ENCODE assay signal across 9 mouse cellular contexts in the genomic region with DNA sequence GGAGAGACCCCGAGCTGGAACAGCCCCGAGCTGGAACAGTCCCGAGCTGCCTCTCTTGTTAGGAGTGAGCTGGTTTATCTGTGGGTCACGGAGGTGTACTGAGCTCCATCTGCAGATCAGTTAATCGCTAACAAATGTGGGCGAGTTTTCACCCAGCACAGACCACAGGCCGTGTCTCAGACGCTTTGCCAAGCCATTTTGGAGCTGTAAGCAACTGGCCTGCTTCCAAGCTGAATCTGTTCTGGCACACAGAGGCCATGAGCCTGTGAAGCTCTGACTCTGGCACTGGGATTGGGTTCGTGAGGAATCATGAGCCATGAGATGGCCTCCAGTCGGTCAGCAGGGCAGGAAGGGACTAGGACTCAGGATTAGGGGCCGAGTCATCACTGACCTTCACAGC.
DNase-seq lines count a peak whose midpoint lies in the region; ATAC-seq and TF ChIP-seq lines count a peak whose summit lies in the region.
"Had no signal": no experiment of that assay in that cellular context is flagged by ENCODE, and none has a peak within 500 bp of the region (broad histone marks: within the 10 kb centered on the region; RNA-seq: fewer than 3 reads in every experiment).

No protein-coding gene starts in this region.

- H3K4me2 ChIP-seq in heart, embryonic 11.5 days = no peak overlapping the region
- H3K4me2 ChIP-seq: midbrain, embryonic 12.5 days had no signal

- H3K36me3 ChIP-seq in heart, embryonic 11.5 days (ENCODE audit: control insufficient read depth, insufficient read depth, low read length) = no peaks in the 10 kb centered on the region
- H3K36me3 ChIP-seq: midbrain, embryonic 12.5 days had no signal

- no peaks in the 10 kb centered on the region for H3K27me3 ChIP-seq in heart, embryonic 11.5 days (ENCODE audit: control insufficient read depth, insufficient read depth, low read length)

- peaks cover 29% of the 10 kb centered on the region for H3K4me1 ChIP-seq in heart, embryonic 11.5 days (ENCODE audit: control insufficient read depth, insufficient read depth, low read length)

- peak; percentile 29 to 43 for DNase-seq in layer of hippocampus, adult 2 months (ENCODE audit: low spot score in 2 of 2)
- no peak for DNase-seq in layer of hippocampus, postnatal 25 days (ENCODE audit: extremely low spot score in 1 of 2, low spot score in 1 of 2)
- peak; percentile 96 for DNase-seq in NIH3T3 (ENCODE audit: low read depth)
- DNase-seq in cerebellum, postnatal 10 days = peak; percentile 94
- DNase-seq in kidney, postnatal 36 days = peak; percentile 86 to 90
- DNase-seq in testis, postnatal 14 days (ENCODE audit: low spot score) = peak; percentile 44
- DNase-seq in thymus, postnatal 36 days = no peak

- H3K27ac ChIP-seq in layer of hippocampus, adult 2 months = no peak overlapping the region
- peak overlapping the region; percentile 29; the same call in 1 of the 2 replicates for H3K27ac ChIP-seq in heart, embryonic 11.5 days (ENCODE audit: low read depth, low read length)
- H3K27ac ChIP-seq: midbrain, embryonic 12.5 days had no signal

- H3K9me3 ChIP-seq in heart, embryonic 11.5 days (replicated peaks; ENCODE audit: control insufficient read depth, low read length) = no peaks in the 10 kb centered on the region
- H3K9me3 ChIP-seq: midbrain, embryonic 12.5 days had no signal

- no peak overlapping the region for H3K4me3 ChIP-seq in layer of hippocampus, adult 2 months
- H3K4me3 ChIP-seq in heart, embryonic 11.5 days (ENCODE audit: low read depth, low read length) = no peak overlapping the region
- H3K4me3 ChIP-seq: midbrain, embryonic 12.5 days had no signal

- no peak overlapping the region for H3K9ac ChIP-seq in heart, embryonic 11.5 days (ENCODE audit: low read depth, low read length)
- H3K9ac ChIP-seq: midbrain, embryonic 12.5 days had no signal

- no peak for ATAC-seq in heart, embryonic 11.5 days (replicated peaks; ENCODE audit: insufficient number of reproducible peaks, low FRiP score, low TSS enrichment)

- no peak for TF ChIP-seq CTCF in layer of hippocampus, adult 2 months (conservative IDR thresholded peaks at IDR 0.05)

- 49% methylated on average over 11 of the region's 11 CpGs for WGBS in heart, embryonic 11.5 days (ENCODE audit: insufficient replicate concordance)

Comparison
In these comparisons a context has a peak if more than half of its experiments do, and no peak if none do; other contexts are left out.
1. DNase-seq: peak in layer of hippocampus, adult 2 months (2 of 2), NIH3T3 (single experiment), cerebellum, postnatal 10 days (2 of 2), kidney, postnatal 36 days (2 of 2) and testis, postnatal 14 days (single experiment); none in layer of hippocampus, postnatal 25 days (0 of 2) and thymus, postnatal 36 days (0 of 2).